Mouse (Mus musculus) ES-Bruce4 (cell line): ENCODE measurements around the gene Cog6. TPM values are rescaled to one million over a fixed set of nuclear protein-coding genes. Genes with fewer than 3 reads are reported as not detected.
A peak's percentile ranks its signal among the peaks of the same experiment; 100 is the strongest.

Source experiments
- H3K27ac ChIP-seq: 2 replicates; pipeline ENCODE4 v1.5.1; 2012; ENCODE audit warnings: low read length, inconsistent platforms; ENCODE audit not compliant: insufficient read depth
- H3K27me3 ChIP-seq: 2 replicates; pipeline ENCODE4 v1.6.1; 2012; ENCODE audit warnings: mild to moderate bottlenecking, low read length, inconsistent platforms; ENCODE audit not compliant: control insufficient read depth, poor library complexity, insufficient read depth, severe bottlenecking
- H3K36me3 ChIP-seq: 2 replicates; pipeline ENCODE4 v1.6.1; 2012; ENCODE audit warnings: inconsistent platforms, mild to moderate bottlenecking, low read length, moderate library complexity; ENCODE audit not compliant: control insufficient read depth, poor library complexity, insufficient read depth, severe bottlenecking
- H3K4me1 ChIP-seq: one replicate; pipeline ENCODE4 v1.8.1; 2011; ENCODE audit warnings: low read length; ENCODE audit not compliant: control insufficient read depth, insufficient read depth
- H3K4me3 ChIP-seq: 2 replicates; pipeline ENCODE4 v1.5.1; 2011; ENCODE audit warnings: low read depth, mild to moderate bottlenecking, low read length
- H3K9ac ChIP-seq: 2 replicates; pipeline ENCODE4 v1.6.1; 2012; ENCODE audit warnings: low read depth, mild to moderate bottlenecking, inconsistent platforms; ENCODE audit not compliant: poor library complexity, severe bottlenecking
- H3K9me3 ChIP-seq: replicated peaks from 2 replicates; pipeline ENCODE4 v1.6.1; 2012; ENCODE audit warnings: mild to moderate bottlenecking, low read length, inconsistent platforms; ENCODE audit not compliant: control insufficient read depth, poor library complexity, insufficient read depth, severe bottlenecking
- CTCF ChIP-seq: IDR thresholded peaks from one replicate; pipeline ENCODE4 v1.8.1; 2011; ENCODE audit warnings: low read depth, low read length
- EP300 ChIP-seq: IDR thresholded peaks from 2 replicates; pipeline ENCODE4 v1.6.1; 2011; ENCODE audit warnings: low read depth, low read length; ENCODE audit not compliant: insufficient read depth
- POLR2A ChIP-seq: IDR thresholded peaks from one replicate; pipeline ENCODE4 v1.8.1; 2011; ENCODE audit warnings: low read length; ENCODE audit not compliant: insufficient read depth
- polyA plus RNA-seq: library from polyadenylated mRNA; stranded (reverse); fragments of >200 nt; gene quantifications from 2 replicates; pipeline ENCODE4 v1.2.4, GENCODE M21; 2011; ENCODE audit warnings: low read depth; ENCODE audit not compliant: missing spikeins, insufficient read depth, insufficient read length

The Cog6 gene
- polyA plus RNA-seq, 1 experiment: 34.3 TPM

DNA sequence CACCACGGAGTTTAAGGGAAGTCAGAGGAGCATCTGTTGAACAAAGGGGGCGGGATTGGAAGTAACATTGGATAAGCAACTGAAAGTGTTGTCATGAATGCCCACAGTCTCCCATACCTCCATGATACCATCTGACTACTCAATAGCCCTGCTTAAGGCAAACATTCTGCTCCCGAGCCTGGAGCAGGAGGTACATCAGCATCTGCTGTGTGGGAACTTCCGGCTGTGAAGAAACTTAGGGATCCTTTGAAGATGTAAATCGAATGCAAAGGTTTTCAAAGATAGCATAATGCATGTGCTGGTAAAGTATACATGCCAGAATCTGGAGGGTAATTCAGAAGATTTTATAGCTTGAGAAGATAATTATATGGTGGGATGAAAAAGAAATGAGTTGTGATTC is 21.9 kb upstream of the Cog6 start:
- Histone ChIP-seq H3K4me1 (no peaks in the 10 kb centered on the region), H3K9me3 (no peaks in the 10 kb centered on the region), H3K27me3 (peaks cover 6% of the 10 kb centered on the region; the same call in 1 of the 2 replicates)

DNA sequence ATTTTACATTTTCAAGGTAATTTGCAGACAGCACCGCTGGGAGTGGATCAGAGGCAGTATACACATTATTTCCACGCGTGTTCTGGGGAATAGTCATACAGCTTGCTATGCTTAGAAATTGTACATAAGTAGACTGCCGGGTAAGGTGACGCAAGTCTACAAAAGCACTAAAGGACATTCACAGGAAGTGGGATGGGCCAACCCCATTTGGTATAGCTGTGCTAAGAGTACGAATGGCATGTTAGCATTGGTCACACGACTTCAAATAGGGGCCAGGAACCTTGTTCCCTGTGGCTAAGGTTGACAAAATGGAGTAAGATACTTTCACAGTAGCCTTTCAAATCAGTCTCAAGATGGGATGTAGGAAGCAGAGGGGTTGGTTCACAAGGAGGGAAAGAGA is 19.9 kb upstream of the Cog6 start:
- no peak overlapping the region for H3K4me3 ChIP-seq
- no peak overlapping the region for H3K27ac ChIP-seq
- H3K4me1 ChIP-seq: no peaks in the 10 kb centered on the region
- TF ChIP-seq EP300 (no peak), CTCF (no peak), POLR2A (no peak)
- peaks cover 4% of the 10 kb centered on the region; the same call in 1 of the 2 replicates for H3K27me3 ChIP-seq
- H3K9me3 ChIP-seq: no peaks in the 10 kb centered on the region
- no peak overlapping the region for H3K9ac ChIP-seq
- H3K36me3 ChIP-seq: no peaks in the 10 kb centered on the region

More for the DNA sequence above, 21.9 kb upstream of the Cog6 start:
- no peaks in the 10 kb centered on the region for H3K36me3 ChIP-seq
- no peak overlapping the region for H3K27ac ChIP-seq
- no peak overlapping the region for H3K9ac ChIP-seq
- TF ChIP-seq CTCF (no peak), EP300 (no peak), POLR2A (no peak)
- no peak overlapping the region for H3K4me3 ChIP-seq

DNA sequence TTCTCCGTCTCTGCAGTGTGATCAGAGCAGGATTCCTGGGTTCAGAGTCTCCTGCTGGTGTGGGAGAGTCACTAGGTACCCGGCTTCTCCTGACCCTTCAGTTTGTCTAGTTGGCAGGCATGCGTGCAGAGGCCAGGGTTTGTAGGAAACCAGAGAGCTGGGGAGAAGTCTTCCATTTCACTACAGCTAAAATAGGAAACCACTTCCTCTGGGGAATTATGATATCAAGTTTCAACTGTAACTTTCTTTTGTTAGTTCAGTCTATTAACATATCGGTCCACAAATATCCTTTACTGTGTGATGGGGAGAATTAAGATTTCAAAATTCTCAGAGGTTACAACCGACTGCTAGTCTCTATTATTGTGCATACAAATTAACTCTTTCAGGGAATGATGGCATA is 19.0 kb upstream of the Cog6 start:
- no peak overlapping the region for H3K9ac ChIP-seq
- no peak for TF ChIP-seq POLR2A
- TF ChIP-seq CTCF: no peak
- TF ChIP-seq EP300: no peak
- no peaks in the 10 kb centered on the region for H3K36me3 ChIP-seq
- no peaks in the 10 kb centered on the region for H3K4me1 ChIP-seq
- peaks cover 1% of the 10 kb centered on the region; the same call in 1 of the 2 replicates for H3K27me3 ChIP-seq
- H3K9me3 ChIP-seq: no peaks in the 10 kb centered on the region
- no peak overlapping the region for H3K27ac ChIP-seq
- no peak overlapping the region for H3K4me3 ChIP-seq

DNA sequence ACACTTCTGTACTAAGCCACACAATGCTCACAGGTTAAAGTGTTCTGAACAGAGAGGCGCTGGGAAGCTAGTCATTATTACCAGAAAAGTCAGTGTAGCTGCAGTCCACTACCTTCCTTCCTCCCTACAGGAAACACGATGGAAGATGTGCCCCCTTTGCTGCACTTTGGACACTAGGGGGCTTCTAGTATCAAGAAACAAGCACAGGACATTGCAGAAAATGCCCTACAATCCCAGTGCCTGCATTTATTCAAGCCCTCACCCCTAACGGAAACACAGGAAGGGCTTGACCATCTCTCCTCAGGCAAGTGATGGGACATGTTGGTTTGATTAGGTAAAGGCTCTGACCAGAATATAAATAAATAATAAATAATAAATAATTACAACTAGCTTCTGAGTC is 16.4 kb upstream of the Cog6 start:
- TF ChIP-seq POLR2A: no peak
- no peak for TF ChIP-seq EP300
- TF ChIP-seq CTCF: no peak
- Histone ChIP-seq H3K9ac (no peak overlapping the region), H3K36me3 (no peaks in the 10 kb centered on the region), H3K4me1 (no peaks in the 10 kb centered on the region), H3K4me3 (no peak overlapping the region), H3K27ac (no peak overlapping the region), H3K27me3 (no peaks in the 10 kb centered on the region), H3K9me3 (no peaks in the 10 kb centered on the region)

DNA sequence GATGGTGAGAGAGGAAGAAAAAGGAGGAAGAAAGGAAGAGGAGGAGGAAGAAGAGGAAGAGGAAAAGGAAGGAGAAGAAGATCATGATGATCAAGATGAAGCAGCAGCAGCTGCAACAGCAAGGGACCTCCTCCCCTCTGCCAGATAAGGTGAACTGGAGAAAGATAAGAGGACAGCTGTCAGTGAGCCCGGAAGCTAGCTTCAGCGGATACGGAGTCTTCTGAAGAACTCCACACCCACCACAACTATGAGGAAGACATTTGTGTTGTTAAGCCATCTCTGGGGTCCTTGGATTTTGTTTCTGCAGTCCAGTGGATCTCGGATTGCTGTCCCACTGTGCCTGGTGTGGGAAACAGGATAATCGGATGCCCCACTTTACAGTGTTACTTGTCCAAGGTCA is 15.4 kb upstream of the Cog6 start:
- Histone ChIP-seq H3K36me3 (no peaks in the 10 kb centered on the region), H3K27ac (no peak overlapping the region), H3K4me1 (no peaks in the 10 kb centered on the region), H3K4me3 (no peak overlapping the region), H3K9me3 (no peaks in the 10 kb centered on the region), H3K9ac (no peak overlapping the region), H3K27me3 (no peaks in the 10 kb centered on the region)
- TF ChIP-seq EP300: no peak

DNA sequence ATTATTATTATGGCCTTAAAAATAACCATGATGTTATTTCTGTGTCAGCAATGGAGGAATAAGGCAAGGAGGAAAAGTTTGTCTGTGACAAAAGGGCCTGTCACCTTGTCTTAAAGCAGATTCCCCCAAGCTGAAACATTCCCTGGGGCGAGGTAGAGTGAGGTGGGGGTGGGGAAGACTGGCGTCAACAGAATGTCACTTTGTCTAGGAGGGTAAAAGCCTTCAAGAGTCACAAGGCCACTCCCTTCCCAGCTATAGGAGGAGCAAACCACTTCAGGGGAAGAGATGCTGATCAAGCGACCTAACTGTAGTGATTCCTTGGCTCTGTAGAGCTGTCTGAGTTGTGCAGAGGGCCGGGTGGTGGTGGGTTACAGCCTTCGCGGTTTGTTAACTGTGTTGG is 14.5 kb upstream of the Cog6 start:
- TF ChIP-seq POLR2A (no peak), CTCF (no peak), EP300 (no peak)
- no peaks in the 10 kb centered on the region for H3K36me3 ChIP-seq
- H3K4me3 ChIP-seq: no peak overlapping the region
- no peaks in the 10 kb centered on the region for H3K4me1 ChIP-seq
- H3K9me3 ChIP-seq: no peaks in the 10 kb centered on the region
- H3K9ac ChIP-seq: no peak overlapping the region
- H3K27me3 ChIP-seq: no peaks in the 10 kb centered on the region
- no peak overlapping the region for H3K27ac ChIP-seq

DNA sequence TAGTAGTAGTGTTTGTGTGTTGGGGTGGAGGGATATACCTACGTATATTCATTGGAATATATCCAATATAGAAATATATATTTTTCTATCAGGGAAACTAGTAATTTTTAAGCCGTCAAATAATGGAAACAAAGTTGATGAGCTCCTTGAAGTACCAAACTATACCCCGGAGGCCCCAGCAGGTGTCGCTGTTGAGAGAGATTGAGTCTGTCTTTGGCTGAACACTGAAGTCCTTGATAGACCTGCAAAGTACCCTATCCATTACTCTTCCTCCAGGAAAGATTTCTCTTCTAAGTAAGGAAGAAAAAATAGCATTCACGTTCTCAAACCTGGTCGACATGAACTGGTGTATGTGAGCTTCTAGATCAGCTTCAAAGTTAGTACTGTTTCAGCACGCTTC is 12.0 kb upstream of the Cog6 start:
- Histone ChIP-seq H3K27me3 (no peaks in the 10 kb centered on the region), H3K9ac (no peak overlapping the region), H3K36me3 (no peaks in the 10 kb centered on the region), H3K4me1 (no peaks in the 10 kb centered on the region), H3K4me3 (no peak overlapping the region), H3K9me3 (no peaks in the 10 kb centered on the region), H3K27ac (no peak overlapping the region)
- TF ChIP-seq CTCF (peak; percentile 34), EP300 (no peak)
